Mouse (Mus musculus): ENCODE data around the gene Dennd6b. TPM values are rescaled to one million over a fixed set of nuclear protein-coding genes. Genes with fewer than 3 reads are reported as not detected.
A peak's percentile ranks its signal among the peaks of the same experiment; 100 is the strongest.

Dennd6b gene
- polyA plus RNA-seq (2015; fragmentation: Nextera tagmentation; extraction: Ambion mirVana): 80.4 and 93.7 TPM in 2 replicates

- peaks cover 21% of the 10 kb centered on the region for H3K4me1 ChIP-seq (replicated peaks)
- peak within 1 kb of the TSS; percentile 99 for H3K9ac ChIP-seq
- H3K4me2 ChIP-seq: peak within 1 kb of the TSS; percentile 72
- no peaks in the 10 kb centered on the region for H3K27me3 ChIP-seq
- H3K9me3 ChIP-seq: no peaks in the 10 kb centered on the region
- no peaks in the 10 kb centered on the region for H3K36me3 ChIP-seq
- WGBS: 0% methylated on average over 38 of the region's 38 CpGs
- peak within 1 kb of the TSS; percentile 99 for H3K27ac ChIP-seq (replicated peaks)
- peak; percentile 97 for ATAC-seq (ENCODE audit: low FRiP score, low read depth)
- peak within 1 kb of the TSS; percentile 94 for H3K4me3 ChIP-seq
Measured at GRCm38 (mm10) chr15:89196313-89196706, at the start of gene Dennd6b. TSS of gene Dennd6b (minus strand) at chr15:89196496.

- H3K4me2 ChIP-seq: no peak overlapping the region
- 75% methylated on average over 2 of the region's 2 CpGs for WGBS
- no peaks in the 10 kb centered on the region for H3K27me3 ChIP-seq
- H3K9ac ChIP-seq: no peak overlapping the region
- no peak overlapping the region for H3K4me3 ChIP-seq
- no peak for ATAC-seq (ENCODE audit: low FRiP score, low read depth)
- H3K36me3 ChIP-seq: peaks cover 32% of the 10 kb centered on the region
- H3K9me3 ChIP-seq: no peaks in the 10 kb centered on the region
- no peak overlapping the region for H3K27ac ChIP-seq (replicated peaks)
- no peaks in the 10 kb centered on the region for H3K4me1 ChIP-seq (replicated peaks)
Measured at GRCm38 (mm10) chr15:89241025-89241424, 44.7 kb upstream of the Dennd6b start.

GRCm38 (mm10) chr15:89239751-89240392, 43.6 kb upstream of the Dennd6b start:
- Histone ChIP-seq H3K4me1 (replicated peaks) (no peaks in the 10 kb centered on the region), H3K4me2 (no peak overlapping the region), H3K9me3 (no peaks in the 10 kb centered on the region), H3K9ac (no peak overlapping the region), H3K27me3 (no peaks in the 10 kb centered on the region), H3K27ac (replicated peaks) (0 out of 2 replicates have a peak overlapping the region, but pooled peaks have one; percentile 11), H3K36me3 (peaks cover 32% of the 10 kb centered on the region), H3K4me3 (no peak overlapping the region)
- no peak for ATAC-seq (ENCODE audit: low FRiP score, low read depth)
- WGBS: 71% methylated on average over 3 of the region's 3 CpGs

DNA sequence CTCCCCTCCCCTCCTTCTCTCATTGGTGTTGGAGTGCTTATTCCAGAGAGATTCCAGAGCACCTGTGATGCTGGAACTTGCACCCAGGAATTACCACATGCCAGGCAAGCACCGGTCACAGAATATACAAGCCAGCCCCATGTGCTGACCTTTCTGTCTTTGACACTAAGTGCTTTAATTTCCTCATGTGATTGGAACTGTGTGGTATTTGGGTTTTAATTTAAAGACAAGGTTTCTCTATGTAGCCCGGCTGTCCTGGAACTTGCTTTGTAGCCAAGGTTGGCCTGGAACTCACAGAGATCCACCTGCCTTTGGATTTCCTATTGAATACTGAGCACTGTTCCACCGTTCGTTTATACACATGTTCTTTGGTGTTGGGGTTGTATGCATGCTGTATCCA, 37.8 kb upstream of the Dennd6b start:
- Histone ChIP-seq H3K4me2 (no peak overlapping the region), H3K9me3 (no peaks in the 10 kb centered on the region), H3K27ac (replicated peaks) (no peak overlapping the region), H3K4me1 (replicated peaks) (no peaks in the 10 kb centered on the region), H3K27me3 (no peaks in the 10 kb centered on the region), H3K36me3 (peaks cover 14% of the 10 kb centered on the region; the same call in 1 of the 2 replicates), H3K4me3 (no peak overlapping the region), H3K9ac (no peak overlapping the region)
- WGBS: 88% methylated on average over 4 of the region's 4 CpGs
- ATAC-seq (ENCODE audit: low FRiP score, low read depth): no peak

DNA sequence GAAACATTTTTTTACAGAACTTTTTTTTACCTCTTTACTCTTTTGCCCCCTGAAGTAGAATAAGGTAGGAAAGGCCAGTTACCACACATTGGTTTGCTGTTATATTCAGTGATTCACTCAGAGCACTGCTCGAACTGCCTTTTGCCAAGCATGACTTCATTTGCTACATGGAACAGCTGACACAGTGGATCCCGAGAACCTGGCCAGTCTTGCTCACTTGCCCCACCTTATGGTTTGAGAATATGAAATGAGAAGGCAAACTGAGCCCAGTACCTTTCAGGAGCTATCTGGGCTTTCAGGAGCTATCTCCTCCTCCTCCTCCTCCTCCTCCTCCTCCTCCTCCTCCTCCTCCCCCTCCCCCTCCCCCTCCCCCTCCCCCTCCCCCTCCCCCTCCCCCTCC, 37.3 kb upstream of the Dennd6b start:
- Histone ChIP-seq H3K9ac (no peak overlapping the region), H3K4me3 (no peak overlapping the region), H3K36me3 (peaks cover 14% of the 10 kb centered on the region; the same call in 1 of the 2 replicates), H3K27ac (replicated peaks) (no peak overlapping the region), H3K4me2 (no peak overlapping the region), H3K4me1 (replicated peaks) (no peaks in the 10 kb centered on the region), H3K27me3 (no peaks in the 10 kb centered on the region), H3K9me3 (no peaks in the 10 kb centered on the region)
- WGBS: 36% methylated on average over 2 of the region's 2 CpGs
- no peak for ATAC-seq (ENCODE audit: low FRiP score, low read depth)

DNA sequence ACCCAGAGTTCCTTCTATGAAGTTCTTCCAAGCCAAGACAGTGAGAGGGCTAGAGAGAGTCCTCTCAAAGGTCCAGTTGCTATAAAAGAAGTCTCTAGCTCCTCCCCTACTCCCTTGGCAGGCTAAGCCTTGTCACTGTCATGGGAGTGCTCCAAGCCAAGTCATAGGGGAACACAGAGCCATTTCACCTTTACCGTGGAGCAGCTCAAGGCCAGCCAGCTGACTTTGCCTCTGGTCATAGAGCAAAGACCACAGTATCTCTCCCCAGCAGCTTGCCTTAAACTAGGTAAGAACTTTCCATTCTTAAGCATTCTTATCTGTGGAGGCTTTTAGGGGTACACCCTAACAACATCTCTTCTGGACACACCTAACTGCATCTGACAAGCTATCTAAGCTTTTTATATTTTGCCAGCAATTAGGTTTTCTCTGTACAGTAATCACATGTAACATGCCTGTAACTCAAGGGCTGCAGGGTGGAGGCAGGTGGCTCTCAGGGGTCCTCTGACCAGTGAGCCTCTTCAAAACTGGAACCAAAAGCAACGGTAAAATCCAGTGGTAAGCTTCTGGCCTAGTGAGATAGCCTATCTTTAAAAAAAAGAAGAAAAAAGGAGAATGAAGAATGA, 19.4 kb upstream of the Dennd6b start:
- Histone ChIP-seq H3K4me3 (no peak overlapping the region), H3K9ac (no peak overlapping the region), H3K27me3 (no peaks in the 10 kb centered on the region), H3K9me3 (no peaks in the 10 kb centered on the region), H3K4me2 (no peak overlapping the region), H3K4me1 (replicated peaks) (peaks cover 28% of the 10 kb centered on the region), H3K27ac (replicated peaks) (no peak overlapping the region), H3K36me3 (peaks cover 17% of the 10 kb centered on the region)
- 78% methylated on average over 2 of the region's 2 CpGs for WGBS
- no peak for ATAC-seq (ENCODE audit: low FRiP score, low read depth)

- no peak overlapping the region for H3K27ac ChIP-seq (replicated peaks)
- no peak overlapping the region for H3K9ac ChIP-seq
- peaks cover 33% of the 10 kb centered on the region for H3K4me1 ChIP-seq (replicated peaks)
- no peaks in the 10 kb centered on the region for H3K27me3 ChIP-seq
- no peak overlapping the region for H3K4me2 ChIP-seq
- over 99% methylated on average over 3 of the region's 3 CpGs for WGBS
- no peak overlapping the region for H3K4me3 ChIP-seq
- H3K36me3 ChIP-seq: peaks cover 17% of the 10 kb centered on the region
- ATAC-seq (ENCODE audit: low FRiP score, low read depth): no peak
- H3K9me3 ChIP-seq: no peaks in the 10 kb centered on the region
Measured at GRCm38 (mm10) chr15:89214953-89215352, 18.7 kb upstream of the Dennd6b start.

- Histone ChIP-seq H3K27ac (replicated peaks) (no peak overlapping the region), H3K9ac (0 out of 2 replicates have a peak overlapping the region, but pooled peaks have one; percentile 0), H3K4me1 (replicated peaks) (peaks cover 33% of the 10 kb centered on the region), H3K27me3 (no peaks in the 10 kb centered on the region), H3K9me3 (no peaks in the 10 kb centered on the region), H3K4me3 (peak overlapping the region; percentile 8; the same call in 1 of the 2 replicates), H3K36me3 (peaks cover 17% of the 10 kb centered on the region), H3K4me2 (peak overlapping the region; percentile 88)
- 83% methylated on average over 3 of the region's 3 CpGs for WGBS
- no peak for ATAC-seq (ENCODE audit: low FRiP score, low read depth)
Measured at GRCm38 (mm10) chr15:89213517-89213916, 17.2 kb upstream of the Dennd6b start.

DNA sequence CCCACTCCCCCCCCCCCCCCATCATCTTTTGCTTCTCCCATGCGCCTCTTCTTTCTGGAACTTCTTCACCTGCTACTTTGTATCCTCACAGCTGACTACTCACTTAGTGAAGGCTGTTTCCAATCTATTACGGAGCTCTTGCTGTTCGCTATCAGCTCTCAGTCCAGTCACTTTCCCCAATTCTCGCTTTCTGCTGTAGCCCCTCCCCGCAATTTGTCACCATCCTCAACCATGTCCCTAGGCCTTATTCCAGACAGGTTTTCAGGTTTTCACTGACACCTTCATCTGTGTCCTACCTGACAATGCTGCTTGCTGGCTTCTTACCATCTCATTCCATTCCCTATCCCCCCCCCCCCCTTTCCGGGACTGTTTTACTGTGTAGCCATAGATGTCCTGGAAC, 16.2 kb upstream of the Dennd6b start:
- 51% methylated on average over 6 of the region's 6 CpGs for WGBS
- ATAC-seq (ENCODE audit: low FRiP score, low read depth): no peak
- peaks cover 17% of the 10 kb centered on the region for H3K36me3 ChIP-seq
- H3K9me3 ChIP-seq: no peaks in the 10 kb centered on the region
- peak overlapping the region; percentile 86 for H3K4me3 ChIP-seq
- peak overlapping the region; percentile 90 for H3K9ac ChIP-seq
- H3K4me2 ChIP-seq: peak overlapping the region; percentile 88
- peak overlapping the region; percentile 91 for H3K27ac ChIP-seq (replicated peaks)
- no peaks in the 10 kb centered on the region for H3K27me3 ChIP-seq
- H3K4me1 ChIP-seq (replicated peaks): peaks cover 33% of the 10 kb centered on the region

DNA sequence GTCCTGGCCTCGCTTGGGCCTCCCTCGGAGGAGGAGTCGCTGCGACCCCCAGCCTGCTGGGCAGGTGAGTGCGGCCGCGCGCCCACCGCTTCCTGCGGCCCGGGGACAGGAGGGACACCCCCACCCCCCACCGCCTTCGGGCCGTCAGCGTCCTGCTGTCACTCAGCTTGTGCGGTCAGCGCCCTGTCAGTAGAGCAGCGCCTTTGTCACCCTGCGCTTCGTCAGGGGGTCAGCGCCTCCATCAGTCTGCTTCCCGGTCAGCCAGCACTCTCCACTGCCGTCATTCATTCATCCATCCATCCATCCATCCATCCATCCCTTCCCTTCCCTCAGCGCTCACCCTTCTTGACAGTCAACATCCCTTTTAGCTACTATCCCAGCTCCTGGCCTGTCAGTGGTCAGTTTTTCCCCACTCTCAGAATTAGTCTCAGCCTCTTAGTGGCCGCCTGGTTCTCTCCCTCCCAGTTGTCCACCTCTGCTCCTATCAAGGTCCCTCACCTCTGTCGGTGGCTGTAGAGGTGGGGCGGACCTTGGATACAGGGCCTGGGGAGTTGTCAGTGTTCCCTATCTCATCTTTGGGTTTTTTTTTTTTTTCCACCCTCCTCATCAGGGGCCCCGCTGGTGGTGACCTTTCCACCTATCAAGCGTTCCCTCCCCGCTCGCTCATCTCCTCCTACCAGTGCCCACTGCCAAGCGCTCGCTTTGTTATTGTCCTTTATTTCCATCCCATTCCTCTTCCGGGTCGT, 15.6 kb upstream of the Dennd6b start:
- H3K9me3 ChIP-seq: no peaks in the 10 kb centered on the region
- no peaks in the 10 kb centered on the region for H3K27me3 ChIP-seq
- WGBS: 1% methylated on average over 35 of the region's 35 CpGs
- peak overlapping the region; percentile 90 for H3K9ac ChIP-seq
- H3K4me3 ChIP-seq: peak overlapping the region; percentile 86
- H3K27ac ChIP-seq (replicated peaks): peak overlapping the region; percentile 91
- peaks cover 15% of the 10 kb centered on the region for H3K36me3 ChIP-seq
- ATAC-seq (ENCODE audit: low FRiP score, low read depth): no peak; the same call in none of the 2 replicates
- H3K4me2 ChIP-seq: peak overlapping the region; percentile 88
- H3K4me1 ChIP-seq (replicated peaks): peaks cover 33% of the 10 kb centered on the region

DNA sequence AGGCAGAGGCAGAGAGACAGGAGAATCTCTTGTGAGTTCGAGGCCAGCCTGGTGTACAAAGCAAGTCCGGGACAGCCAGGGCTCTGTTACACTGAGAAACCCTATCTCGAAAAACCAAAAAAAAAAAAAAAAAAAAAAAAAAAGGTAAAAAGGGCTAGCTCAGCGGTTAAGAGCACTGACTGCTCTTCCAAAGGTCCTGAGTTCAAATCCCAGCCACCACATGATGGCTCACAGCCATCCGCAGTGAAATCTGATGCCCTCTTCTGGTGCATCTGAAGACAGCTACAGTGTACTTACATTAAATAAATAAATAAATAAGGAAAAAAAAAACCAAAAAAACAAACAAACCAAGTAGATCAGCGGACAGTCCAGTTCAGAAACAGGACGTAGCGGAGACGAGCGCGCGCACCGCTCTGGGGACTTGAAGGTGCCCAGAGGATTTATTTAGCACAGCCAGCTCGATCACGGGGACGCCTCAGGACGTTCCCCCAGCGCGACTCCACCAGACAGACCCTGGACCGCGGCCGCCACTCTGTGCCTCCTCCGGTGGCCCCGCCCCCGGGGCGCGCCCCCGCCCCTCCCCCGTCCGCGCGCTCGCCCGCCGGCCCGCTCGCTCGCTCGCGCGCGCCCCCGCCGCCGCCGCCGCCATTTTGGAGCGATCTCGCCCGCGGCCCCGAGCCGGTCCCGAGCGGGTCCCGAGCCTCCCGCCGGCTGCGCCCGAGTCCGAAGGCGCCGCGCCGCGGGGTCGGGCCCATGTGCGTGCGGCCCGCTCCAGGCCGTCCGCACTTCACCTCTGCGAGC, 14.8 kb upstream of the Dennd6b start, which contains the start of gene Ppp6r2:
Gene Ppp6r2 (plus strand): TSS at position 639 of the 801 bp plus-strand sequence.
- H3K4me2 ChIP-seq: peak within 1 kb of the TSS; percentile 88
- H3K27ac ChIP-seq (replicated peaks): peak within 1 kb of the TSS; percentile 91
- peak within 1 kb of the TSS; percentile 90 for H3K9ac ChIP-seq
- peaks cover 33% of the 10 kb centered on the region for H3K4me1 ChIP-seq (replicated peaks)
- no peaks in the 10 kb centered on the region for H3K27me3 ChIP-seq
- H3K9me3 ChIP-seq: no peaks in the 10 kb centered on the region
- WGBS: 4% methylated on average over 35 of the region's 73 CpGs
- H3K4me3 ChIP-seq: peak within 1 kb of the TSS; percentile 86
- ATAC-seq (ENCODE audit: low FRiP score, low read depth): peak; percentile 89
- peaks cover 7% of the 10 kb centered on the region for H3K36me3 ChIP-seq
